Mouse (Mus musculus): ENCODE results near the gene Fbxl12. TPM values are rescaled to one million over a fixed set of nuclear protein-coding genes. Genes with fewer than 3 reads are reported as not detected.

Gene Fbxl12
- total and polyA plus RNA-seq, 2 experiments from 2014 or later = 12.5 to 18.7 TPM

DNA sequence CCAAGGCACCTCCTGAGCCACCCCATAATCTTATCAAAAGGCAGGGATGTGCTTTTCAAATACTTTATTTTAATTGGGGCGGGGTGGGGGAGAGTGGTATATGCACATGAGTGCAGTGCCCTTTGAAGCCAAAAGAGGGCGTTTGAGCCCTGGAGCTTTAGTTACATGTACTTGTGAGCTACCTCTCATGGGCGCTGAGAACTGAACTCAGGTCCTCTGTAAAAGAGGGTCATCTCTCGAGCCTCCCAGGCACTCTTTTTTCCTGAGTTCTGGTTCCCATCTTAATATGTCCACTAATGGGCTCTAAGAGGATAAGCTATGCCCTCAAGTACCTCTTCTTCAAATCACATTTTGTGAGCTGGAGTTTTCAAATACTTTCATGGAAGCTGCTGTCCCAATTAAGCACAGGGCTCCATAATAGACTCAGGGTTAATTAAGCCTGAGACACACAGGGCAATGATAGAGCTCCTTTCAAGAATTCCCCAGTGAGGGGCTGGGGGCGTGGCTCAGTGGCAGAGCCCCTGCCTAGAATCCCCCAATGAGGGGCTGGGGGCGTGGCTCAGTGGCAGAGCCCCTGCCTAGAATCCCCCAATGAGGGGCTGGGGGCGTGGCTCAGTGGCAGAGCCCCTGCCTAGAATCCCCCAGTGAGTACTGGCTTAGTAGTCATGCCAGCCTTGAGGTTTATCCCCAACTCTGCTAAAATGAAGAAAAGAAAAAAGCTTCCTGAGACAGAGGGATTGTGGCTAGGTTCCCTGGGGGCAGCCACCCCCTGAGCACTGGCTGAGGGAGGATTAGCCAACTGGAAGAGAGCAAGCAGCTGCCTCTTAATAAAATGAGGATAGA, 37.2 kb upstream of the Fbxl12 start:
- Histone ChIP-seq H3K9ac (no peak overlapping the region), H3K4me1 (ENCODE audit: insufficient read depth) (no peaks in the 10 kb centered on the region), H3K4me3 (ENCODE audit: low read depth, low read length) (no peak overlapping the region), H3K27me3 (ENCODE audit: insufficient read depth, low read length) (no peaks in the 10 kb centered on the region), H3K36me3 (ENCODE audit: insufficient read depth) (no peaks in the 10 kb centered on the region), H3K4me2 (ENCODE audit: low read depth) (no peak overlapping the region), H3K9me3 (ENCODE audit: low read length) (no peaks in the 10 kb centered on the region), H3K27ac (ENCODE audit: low read depth, low read length) (no peak overlapping the region; the same call in 1 of the 2 replicates)
- TF ChIP-seq CTCF (IDR thresholded peaks at IDR 0.05; ENCODE audit: low read depth) = no peak
- WGBS = 34% methylated on average over 6 of the region's 7 CpGs
- ATAC-seq (peak; percentile 30; the same call in 1 of the 2 replicates), DNase-seq (no peak)

DNA sequence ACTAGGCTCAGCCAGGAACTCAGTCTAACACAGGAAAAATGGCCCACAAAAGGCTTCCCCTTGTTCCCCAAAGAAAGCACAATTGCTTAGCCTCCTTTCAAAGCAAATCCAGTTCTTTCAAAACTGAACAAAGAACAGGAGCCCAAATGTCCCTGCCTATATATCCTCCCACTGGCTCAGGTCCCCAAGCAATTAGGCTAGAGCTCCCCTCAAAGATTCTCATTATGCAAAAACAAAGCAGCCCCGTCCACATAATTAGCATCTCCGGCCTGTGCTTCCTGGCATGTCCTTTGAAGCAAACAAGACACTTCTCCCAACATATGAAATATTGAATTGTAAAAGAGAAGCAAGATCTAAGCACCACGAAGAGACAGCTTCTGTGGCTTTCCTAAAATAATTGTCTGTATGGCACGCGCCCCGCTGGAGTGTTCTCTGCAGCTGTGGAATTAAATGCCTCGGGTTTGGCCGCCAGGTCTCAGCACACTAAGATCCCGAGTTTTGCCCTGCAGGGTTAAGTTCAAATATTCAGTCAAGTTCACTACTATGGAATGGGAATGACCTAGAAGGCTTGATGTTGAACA, 35.9 kb upstream of the Fbxl12 start:
- Histone ChIP-seq H3K4me1 (ENCODE audit: insufficient read depth) (no peaks in the 10 kb centered on the region), H3K9me3 (ENCODE audit: low read length) (no peaks in the 10 kb centered on the region), H3K4me2 (ENCODE audit: low read depth) (no peak overlapping the region), H3K27me3 (ENCODE audit: insufficient read depth, low read length) (no peaks in the 10 kb centered on the region), H3K27ac (ENCODE audit: low read depth, low read length) (peak overlapping the region; percentile 57), H3K9ac (no peak overlapping the region), H3K36me3 (ENCODE audit: insufficient read depth) (no peaks in the 10 kb centered on the region), H3K4me3 (ENCODE audit: low read depth, low read length) (no peak overlapping the region)
- no peak for TF ChIP-seq CTCF (IDR thresholded peaks at IDR 0.05; ENCODE audit: low read depth)
- ATAC-seq = peak; percentile 60
- 17% methylated on average over 9 of the region's 9 CpGs for WGBS
- no peak for DNase-seq

DNA sequence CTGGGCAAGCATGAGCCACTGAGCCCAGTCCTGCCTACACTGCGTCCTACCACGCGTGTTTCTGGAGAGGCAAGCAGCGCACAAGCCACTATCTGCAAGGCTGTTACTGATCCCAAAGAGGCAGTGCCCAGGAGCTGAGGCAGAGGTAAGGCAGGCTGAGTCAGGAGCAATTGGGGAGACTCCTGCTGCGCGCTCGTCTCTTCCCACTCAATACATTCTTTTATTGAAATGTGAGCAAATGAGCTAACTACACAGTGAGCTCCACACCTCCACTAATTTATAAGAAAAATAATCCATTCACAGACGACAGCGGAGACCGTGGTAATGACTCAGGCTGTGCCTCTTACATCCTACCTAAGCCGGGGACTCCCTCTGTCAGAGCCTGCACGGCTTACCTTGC, 33.3 kb upstream of the Fbxl12 start:
- Histone ChIP-seq H3K36me3 (ENCODE audit: insufficient read depth) (no peaks in the 10 kb centered on the region; the same call in 1 of the 2 replicates), H3K4me2 (ENCODE audit: low read depth) (no peak overlapping the region), H3K9me3 (ENCODE audit: low read length) (no peaks in the 10 kb centered on the region), H3K27me3 (ENCODE audit: insufficient read depth, low read length) (no peaks in the 10 kb centered on the region), H3K4me3 (ENCODE audit: low read depth, low read length) (no peak overlapping the region), H3K27ac (ENCODE audit: low read depth, low read length) (no peak overlapping the region), H3K4me1 (ENCODE audit: insufficient read depth) (no peaks in the 10 kb centered on the region), H3K9ac (no peak overlapping the region)
- DNase-seq = no peak
- no peak for ATAC-seq
- no peak for TF ChIP-seq CTCF (IDR thresholded peaks at IDR 0.05; ENCODE audit: low read depth)
- 78% methylated on average over 12 of the region's 12 CpGs for WGBS

DNA sequence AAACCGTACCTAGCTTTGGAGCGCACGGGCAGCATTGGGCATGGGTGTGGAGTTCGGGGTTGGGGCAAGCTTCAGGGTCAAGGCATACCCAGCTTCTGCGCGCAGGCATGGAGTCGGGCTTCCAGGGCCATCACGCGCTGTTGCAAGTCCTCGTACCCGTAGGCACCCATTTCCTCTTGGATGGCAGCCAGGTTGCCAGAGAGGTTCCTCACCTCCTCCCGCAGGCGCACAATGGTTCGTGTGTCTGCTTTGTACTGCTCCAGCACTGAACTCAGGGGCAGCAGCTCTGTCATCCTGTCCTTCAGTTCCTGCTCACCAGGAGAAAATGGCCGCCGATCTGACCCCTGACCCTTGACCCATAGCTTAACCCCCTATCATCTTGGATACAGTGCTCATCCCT, 27.5 kb upstream of the Fbxl12 start:
- DNase-seq (no peak), ATAC-seq (no peak)
- H3K27me3 ChIP-seq (ENCODE audit: insufficient read depth, low read length) = no peaks in the 10 kb centered on the region
- no peak overlapping the region for H3K9ac ChIP-seq
- no peak overlapping the region for H3K4me2 ChIP-seq (ENCODE audit: low read depth)
- no peaks in the 10 kb centered on the region for H3K9me3 ChIP-seq (ENCODE audit: low read length)
- TF ChIP-seq CTCF (IDR thresholded peaks at IDR 0.05; ENCODE audit: low read depth) = no peak
- H3K36me3 ChIP-seq (ENCODE audit: insufficient read depth) = peaks cover 29% of the 10 kb centered on the region
- H3K4me1 ChIP-seq (ENCODE audit: insufficient read depth) = no peaks in the 10 kb centered on the region
- H3K27ac ChIP-seq (ENCODE audit: low read depth, low read length) = no peak overlapping the region
- 76% methylated on average over 16 of the region's 16 CpGs for WGBS
- H3K4me3 ChIP-seq (ENCODE audit: low read depth, low read length) = no peak overlapping the region

DNA sequence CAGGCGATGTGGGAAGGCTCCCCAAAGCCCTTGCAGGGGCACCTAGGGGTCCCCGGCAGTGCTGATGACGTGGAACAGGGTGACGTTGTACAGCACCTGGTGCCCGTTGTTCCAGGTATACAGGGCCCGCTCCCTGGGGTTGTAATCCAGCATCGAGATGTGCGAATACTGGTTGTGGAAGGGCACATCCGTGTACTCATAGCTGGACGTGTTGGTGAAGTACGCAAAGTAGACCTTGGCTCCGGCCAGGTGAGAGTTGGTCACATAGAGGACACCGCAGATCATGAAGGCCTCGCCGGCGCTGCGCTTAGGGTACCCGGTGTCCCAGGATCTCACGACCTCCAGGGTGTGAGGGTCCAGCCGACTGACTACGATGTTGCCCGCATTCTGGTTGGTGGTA, 23.5 kb upstream of the Fbxl12 start:
- 94% methylated on average over 22 of the region's 22 CpGs for WGBS
- 0 out of 2 replicates have a peak, but pooled peaks cover 4% of the 10 kb centered on the region for H3K4me1 ChIP-seq (ENCODE audit: insufficient read depth)
- no peak for DNase-seq

DNA sequence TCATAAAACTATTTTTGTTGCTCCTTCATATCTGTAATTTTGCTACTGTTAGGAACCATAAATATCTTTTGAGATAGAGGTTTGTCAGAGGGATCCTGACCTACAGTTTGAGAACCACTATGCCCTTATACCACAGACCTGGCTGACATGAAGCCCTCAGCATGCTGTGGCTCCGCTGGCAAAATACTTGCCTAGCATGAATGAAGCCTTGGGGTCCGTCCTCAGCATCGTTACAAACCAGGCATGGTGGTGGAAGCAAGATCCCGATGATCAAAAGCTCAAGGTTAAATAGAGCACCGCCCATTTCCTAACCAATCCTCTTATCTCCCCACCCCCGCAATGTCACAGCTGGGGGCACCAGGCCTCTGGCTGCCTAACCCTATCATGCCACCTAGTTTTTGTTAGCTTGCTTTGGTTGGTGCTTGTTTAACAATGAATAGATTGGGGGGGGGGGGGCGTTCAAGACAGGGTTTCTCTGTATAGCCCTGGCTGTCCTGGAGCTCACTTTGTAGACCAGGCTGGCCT, 22.0 kb upstream of the Fbxl12 start:
- 0 out of 2 replicates have a peak, but pooled peaks cover 4% of the 10 kb centered on the region for H3K4me1 ChIP-seq (ENCODE audit: insufficient read depth)
- ATAC-seq (no peak), DNase-seq (no peak)
- H3K36me3 ChIP-seq (ENCODE audit: insufficient read depth) = peaks cover 57% of the 10 kb centered on the region
- WGBS = 14% methylated on average over 7 of the region's 7 CpGs
- H3K4me3 ChIP-seq (ENCODE audit: low read depth, low read length) = no peak overlapping the region
- no peak overlapping the region for H3K9ac ChIP-seq
- no peaks in the 10 kb centered on the region for H3K27me3 ChIP-seq (ENCODE audit: insufficient read depth, low read length)
- H3K9me3 ChIP-seq (ENCODE audit: low read length) = no peaks in the 10 kb centered on the region
- H3K27ac ChIP-seq (ENCODE audit: low read depth, low read length) = no peak overlapping the region
- TF ChIP-seq CTCF (IDR thresholded peaks at IDR 0.05; ENCODE audit: low read depth) = no peak
- H3K4me2 ChIP-seq (ENCODE audit: low read depth) = no peak overlapping the region

More for the DNA sequence above, 23.5 kb upstream of the Fbxl12 start:
- no peak overlapping the region for H3K9ac ChIP-seq
- H3K9me3 ChIP-seq (ENCODE audit: low read length) = no peaks in the 10 kb centered on the region
- no peak for TF ChIP-seq CTCF (IDR thresholded peaks at IDR 0.05; ENCODE audit: low read depth)
- no peak overlapping the region for H3K4me3 ChIP-seq (ENCODE audit: low read depth, low read length)
- H3K27me3 ChIP-seq (ENCODE audit: insufficient read depth, low read length) = no peaks in the 10 kb centered on the region
- no peak overlapping the region for H3K4me2 ChIP-seq (ENCODE audit: low read depth)
- H3K36me3 ChIP-seq (ENCODE audit: insufficient read depth) = peaks cover 51% of the 10 kb centered on the region
- no peak overlapping the region for H3K27ac ChIP-seq (ENCODE audit: low read depth, low read length)
- no peak for ATAC-seq

DNA sequence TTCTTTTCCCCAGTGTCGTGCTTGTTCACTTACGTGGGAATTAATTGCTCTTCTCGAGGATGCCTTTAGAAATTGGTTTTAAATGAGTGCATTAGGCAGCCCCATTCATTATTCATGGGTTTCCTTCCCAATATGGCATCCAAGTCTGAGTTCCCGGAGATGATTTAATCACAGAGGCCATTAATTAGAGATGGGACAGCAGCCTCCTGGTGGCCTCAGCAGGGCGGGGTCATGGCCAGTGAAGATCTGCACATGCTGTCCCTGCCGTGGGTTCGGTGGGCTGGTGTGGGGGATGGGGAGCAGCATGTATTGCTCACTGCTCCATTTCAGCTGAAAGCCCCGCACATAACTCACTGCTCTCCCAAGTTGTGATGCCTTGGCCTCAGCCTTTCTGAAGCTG, 21.4 kb upstream of the Fbxl12 start:
- DNase-seq (no peak), ATAC-seq (peak; percentile 8; the same call in 1 of the 2 replicates)
- no peak for TF ChIP-seq CTCF (IDR thresholded peaks at IDR 0.05; ENCODE audit: low read depth)
- 5% methylated on average over 8 of the region's 8 CpGs for WGBS
- no peak overlapping the region for H3K4me3 ChIP-seq (ENCODE audit: low read depth, low read length)
- no peaks in the 10 kb centered on the region for H3K27me3 ChIP-seq (ENCODE audit: insufficient read depth, low read length)
- no peaks in the 10 kb centered on the region for H3K9me3 ChIP-seq (ENCODE audit: low read length)
- H3K4me2 ChIP-seq (ENCODE audit: low read depth) = no peak overlapping the region
- no peak overlapping the region for H3K9ac ChIP-seq
- 0 out of 2 replicates have a peak, but pooled peaks cover 4% of the 10 kb centered on the region for H3K4me1 ChIP-seq (ENCODE audit: insufficient read depth)
- H3K27ac ChIP-seq (ENCODE audit: low read depth, low read length) = peak overlapping the region; percentile 40; the same call in 1 of the 2 replicates
- peaks cover 57% of the 10 kb centered on the region for H3K36me3 ChIP-seq (ENCODE audit: insufficient read depth)

Measured in forebrain, postnatal 0 days (tissue).